Mouse (Mus musculus) bone marrow macrophage, adult 2 months (primary cell): ENCODE results near the gene Tspan4.

Source experiments
- CTCF ChIP-seq: IDR thresholded peaks from 2 replicates; pipeline ENCODE4 v1.5.1; 2012; ENCODE audit warnings: low read depth, mild to moderate bottlenecking, low read length, moderate library complexity
- POLR2A ChIP-seq: IDR thresholded peaks from 2 replicates; pipeline ENCODE4 v1.6.1; 2012; ENCODE audit warnings: mild to moderate bottlenecking, low read depth, low read length, borderline replicate concordance

GRCm38 (mm10) chr7:141510681-141511191 is 35.7 kb downstream of the Tspan4 start:
- no peak for TF ChIP-seq POLR2A
- TF ChIP-seq CTCF, result no peak
